Mouse (Mus musculus): ENCODE results near the gene Nck1. TPM values are rescaled to one million over a fixed set of nuclear protein-coding genes. Genes with fewer than 3 reads are reported as not detected.

Nck1 gene
- total and polyA plus RNA-seq, 2 experiments from 2014 or later = 14.8 to 45.6 TPM

DNA sequence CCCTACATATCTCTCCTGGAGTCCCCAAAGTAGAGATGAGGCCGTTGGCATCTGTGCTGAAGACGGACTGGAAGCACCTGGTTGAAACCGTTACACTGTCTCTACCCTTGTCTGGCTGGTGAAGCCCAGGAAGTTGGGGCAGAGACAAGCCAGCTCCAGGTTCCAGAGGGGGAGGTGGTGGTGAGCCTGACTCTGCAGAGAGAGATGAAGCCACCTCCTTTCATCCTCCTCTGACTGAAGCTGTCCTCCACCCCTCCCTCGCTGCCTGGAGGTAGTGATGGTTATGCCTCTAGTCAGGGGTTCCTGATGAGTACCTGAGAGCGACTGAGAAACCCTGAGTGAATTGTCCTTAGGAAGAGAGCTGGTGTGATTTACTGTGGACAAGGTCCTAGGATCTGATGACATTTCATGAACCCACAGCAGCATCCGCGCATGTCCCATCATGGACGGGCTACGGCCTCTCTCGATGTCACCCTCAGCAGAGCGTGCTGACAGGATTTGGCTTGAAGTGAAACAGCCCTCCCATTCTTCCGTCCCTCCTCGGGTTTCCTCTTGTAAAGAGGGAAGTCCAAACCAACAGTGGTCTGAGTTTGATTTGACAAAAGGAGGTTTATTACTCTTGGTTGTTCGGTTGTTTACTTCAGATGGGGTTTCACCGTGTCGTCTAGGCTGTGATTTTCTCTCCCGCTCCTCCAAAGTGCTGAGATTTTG is 87.8 kb downstream of the Nck1 start:
- no peaks in the 10 kb centered on the region for H3K27me3 ChIP-seq (ENCODE audit: insufficient read depth, low read length)
- no peak overlapping the region for H3K4me2 ChIP-seq (ENCODE audit: low read depth, low read length, poor library complexity, severe bottlenecking)
- 91% methylated on average over 17 of the region's 17 CpGs for WGBS
- H3K4me1 ChIP-seq (ENCODE audit: insufficient read depth, low read length) = no peaks in the 10 kb centered on the region
- H3K36me3 ChIP-seq (ENCODE audit: insufficient read depth, low read length) = no peaks in the 10 kb centered on the region
- H3K4me3 ChIP-seq (ENCODE audit: low read depth, low read length) = no peak overlapping the region
- DNase-seq (ENCODE audit: low spot score) = no peak
- TF ChIP-seq CTCF (IDR thresholded peaks at IDR 0.05) = no peak
- no peak overlapping the region for H3K9ac ChIP-seq (replicated peaks; ENCODE audit: low read length, poor library complexity, severe bottlenecking)
- no peaks in the 10 kb centered on the region for H3K9me3 ChIP-seq (ENCODE audit: low read length)
- no peak for ATAC-seq (ENCODE audit: low FRiP score)
- no peak overlapping the region for H3K27ac ChIP-seq (ENCODE audit: low read depth, low read length)

DNA sequence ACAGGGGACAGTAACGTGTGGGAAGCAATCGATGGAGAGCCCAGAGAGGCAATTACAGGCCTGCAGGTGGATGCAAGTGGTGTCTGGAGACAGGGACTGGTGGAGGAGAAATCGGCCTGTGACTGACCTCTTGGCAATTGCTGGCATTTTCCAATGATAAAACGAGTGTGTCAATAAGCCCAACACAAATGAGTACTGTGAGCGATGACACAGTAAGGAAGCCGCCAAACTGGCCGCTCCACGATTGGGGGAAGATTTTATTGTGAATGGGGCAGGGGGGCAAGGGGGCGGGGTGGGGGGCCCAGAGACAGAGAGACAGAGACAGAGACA is 91.3 kb downstream of the Nck1 start:
- no peak for DNase-seq (ENCODE audit: low spot score)
- Histone ChIP-seq H3K27ac (ENCODE audit: low read depth, low read length) (no peak overlapping the region), H3K36me3 (ENCODE audit: insufficient read depth, low read length) (no peaks in the 10 kb centered on the region), H3K4me2 (ENCODE audit: low read depth, low read length, poor library complexity, severe bottlenecking) (peak overlapping the region; percentile 57), H3K4me3 (ENCODE audit: low read depth, low read length) (peak overlapping the region; percentile 29), H3K4me1 (ENCODE audit: insufficient read depth, low read length) (no peaks in the 10 kb centered on the region), H3K9ac (replicated peaks; ENCODE audit: low read length, poor library complexity, severe bottlenecking) (0 out of 2 replicates have a peak overlapping the region, but pooled peaks have one; percentile 24), H3K9me3 (ENCODE audit: low read length) (no peaks in the 10 kb centered on the region), H3K27me3 (ENCODE audit: insufficient read depth, low read length) (no peaks in the 10 kb centered on the region)
- no peak for ATAC-seq (ENCODE audit: low FRiP score)
- WGBS = 19% methylated on average over 9 of the region's 9 CpGs
- TF ChIP-seq CTCF (IDR thresholded peaks at IDR 0.05) = no peak

DNA sequence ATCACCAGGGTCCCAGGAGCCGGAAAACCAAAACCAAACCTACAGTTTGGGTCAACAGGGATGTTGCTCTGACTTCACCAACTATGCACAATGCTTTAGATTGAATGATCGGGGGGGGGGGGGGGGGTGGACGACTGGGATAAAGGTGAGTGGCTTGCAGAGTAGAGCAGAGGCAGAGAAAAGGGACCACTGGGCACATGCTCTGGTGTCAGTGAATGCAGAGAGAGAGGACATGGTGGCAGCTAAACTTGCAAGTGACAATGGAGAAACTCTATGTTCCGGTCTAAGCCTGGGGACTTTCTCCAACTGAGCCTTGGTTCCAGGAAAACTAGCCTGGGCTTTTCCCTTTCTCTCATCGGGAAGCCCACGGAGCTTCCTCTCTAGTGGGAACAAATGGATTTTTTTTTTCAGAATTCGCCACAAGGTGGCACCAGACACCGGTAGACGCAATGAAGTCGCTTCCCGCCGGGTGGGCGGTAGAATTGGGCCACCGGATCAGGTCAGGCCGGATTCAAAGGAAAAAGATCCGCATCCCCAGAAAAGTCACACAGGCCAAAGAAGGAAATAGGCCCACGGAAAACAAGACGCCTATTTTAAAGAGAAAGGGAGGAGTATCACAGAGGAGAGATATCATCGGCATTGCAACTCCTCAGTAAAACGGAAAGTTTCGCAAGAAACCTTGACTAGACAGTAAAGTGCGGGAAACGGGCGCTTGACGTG is 91.8 kb downstream of the Nck1 start:
- WGBS = 7% methylated on average over 25 of the region's 25 CpGs
- Histone ChIP-seq H3K27me3 (ENCODE audit: insufficient read depth, low read length) (no peaks in the 10 kb centered on the region), H3K9me3 (ENCODE audit: low read length) (no peaks in the 10 kb centered on the region), H3K9ac (replicated peaks; ENCODE audit: low read length, poor library complexity, severe bottlenecking) (0 out of 2 replicates have a peak overlapping the region, but pooled peaks have one; percentile 24), H3K4me1 (ENCODE audit: insufficient read depth, low read length) (no peaks in the 10 kb centered on the region), H3K36me3 (ENCODE audit: insufficient read depth, low read length) (no peaks in the 10 kb centered on the region), H3K27ac (ENCODE audit: low read depth, low read length) (no peak overlapping the region), H3K4me2 (ENCODE audit: low read depth, low read length, poor library complexity, severe bottlenecking) (peak overlapping the region; percentile 57), H3K4me3 (ENCODE audit: low read depth, low read length) (peak overlapping the region; percentile 29)
- DNase-seq (ENCODE audit: low spot score) = peak; percentile 90
- peak; percentile 87 for TF ChIP-seq CTCF (IDR thresholded peaks at IDR 0.05)
- ATAC-seq (ENCODE audit: low FRiP score) = no peak

DNA sequence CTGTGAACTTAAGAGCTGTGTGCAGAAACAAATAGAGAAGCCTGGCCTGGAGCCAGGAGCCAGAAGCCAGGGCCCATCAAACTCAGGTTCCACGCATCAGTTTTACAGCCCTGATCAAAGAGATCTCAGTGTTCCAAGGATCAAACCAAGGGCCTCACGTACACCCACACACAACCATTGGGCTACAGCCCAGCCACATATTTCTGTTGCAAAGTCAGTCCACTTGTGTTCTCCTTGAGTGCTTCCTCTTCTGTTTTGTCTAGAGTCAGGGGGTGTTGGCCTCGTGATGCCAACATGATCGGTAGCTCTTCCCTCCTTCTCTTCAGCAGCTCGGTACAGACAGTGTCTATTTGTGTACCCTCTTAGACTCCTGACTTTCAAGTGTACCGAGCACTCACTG is 93.5 kb downstream of the Nck1 start:
- WGBS = 65% methylated on average over 6 of the region's 6 CpGs

DNA sequence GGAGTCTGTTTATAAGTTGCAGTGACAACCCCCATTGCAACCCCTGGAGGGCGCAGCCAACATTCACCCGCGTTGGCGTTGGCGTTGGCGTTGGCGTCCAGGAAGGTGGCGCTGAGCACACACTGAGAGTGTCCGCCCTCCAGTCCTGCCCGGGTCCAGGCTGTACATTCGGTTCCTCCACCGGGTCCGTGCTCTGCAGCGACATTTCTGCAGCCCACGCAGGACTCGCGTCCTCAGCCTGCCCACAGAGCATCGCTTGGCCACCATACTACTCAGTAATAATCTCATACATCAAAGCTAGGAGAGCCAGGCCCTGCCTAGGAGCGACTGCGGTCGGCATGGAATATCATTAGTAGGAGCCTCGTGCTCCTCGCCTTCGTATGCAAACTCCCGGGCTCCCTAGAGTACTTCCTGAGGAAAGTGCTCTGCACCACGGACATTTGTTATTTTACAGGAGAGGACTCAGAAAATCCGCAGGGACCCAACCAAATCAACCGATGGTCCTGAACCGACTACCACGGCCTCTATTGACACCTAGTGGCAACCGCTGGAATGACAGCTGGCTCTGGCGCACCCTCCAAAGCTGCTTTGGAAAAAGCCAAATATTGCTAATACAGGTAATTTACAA is 99.8 kb downstream of the Nck1 start:
- H3K4me2 ChIP-seq (ENCODE audit: low read depth, low read length, poor library complexity, severe bottlenecking) = peak overlapping the region; percentile 81
- H3K27ac ChIP-seq (ENCODE audit: low read depth, low read length) = peak overlapping the region; percentile 63
- peak overlapping the region; percentile 44 for H3K9ac ChIP-seq (replicated peaks; ENCODE audit: low read length, poor library complexity, severe bottlenecking)
- WGBS = under 1% methylated on average over 32 of the region's 32 CpGs
- peak overlapping the region; percentile 42; the same call in 1 of the 2 replicates for H3K4me3 ChIP-seq (ENCODE audit: low read depth, low read length)
- ATAC-seq (ENCODE audit: low FRiP score) (peak; percentile 89), DNase-seq (ENCODE audit: low spot score) (peak; percentile 92)
- H3K4me1 ChIP-seq (ENCODE audit: insufficient read depth, low read length) = no peaks in the 10 kb centered on the region
- TF ChIP-seq CTCF (IDR thresholded peaks at IDR 0.05) = peak; percentile 93
- H3K9me3 ChIP-seq (ENCODE audit: low read length) = no peaks in the 10 kb centered on the region
- no peaks in the 10 kb centered on the region for H3K36me3 ChIP-seq (ENCODE audit: insufficient read depth, low read length)
- H3K27me3 ChIP-seq (ENCODE audit: insufficient read depth, low read length) = no peaks in the 10 kb centered on the region

More for the DNA sequence above, 93.5 kb downstream of the Nck1 start:
- H3K9ac ChIP-seq (replicated peaks; ENCODE audit: low read length, poor library complexity, severe bottlenecking) = no peak overlapping the region
- no peak overlapping the region for H3K4me3 ChIP-seq (ENCODE audit: low read depth, low read length)
- H3K27ac ChIP-seq (ENCODE audit: low read depth, low read length) = no peak overlapping the region
- DNase-seq (ENCODE audit: low spot score) (no peak), ATAC-seq (ENCODE audit: low FRiP score) (no peak)
- no peaks in the 10 kb centered on the region for H3K4me1 ChIP-seq (ENCODE audit: insufficient read depth, low read length)
- no peaks in the 10 kb centered on the region for H3K9me3 ChIP-seq (ENCODE audit: low read length)
- no peaks in the 10 kb centered on the region for H3K36me3 ChIP-seq (ENCODE audit: insufficient read depth, low read length)
- H3K4me2 ChIP-seq (ENCODE audit: low read depth, low read length, poor library complexity, severe bottlenecking) = no peak overlapping the region
- no peak for TF ChIP-seq CTCF (IDR thresholded peaks at IDR 0.05)
- H3K27me3 ChIP-seq (ENCODE audit: insufficient read depth, low read length) = no peaks in the 10 kb centered on the region

Other genes starting within 250 kb of the Nck1 start
- gene Il20rb, start 59.3 kb downstream of the Nck1 start, total RNA-seq (2014; rRNA removed) = 1.7 and 2.5 TPM in 2 replicates
- 0.99 and 1.1 TPM in 2 replicates for gene Il20rb, start 59.3 kb downstream of the Nck1 start, polyA plus RNA-seq (2015; fragmentation: Nextera tagmentation; extraction: Ambion mirVana)
- gene Slc35g2, start 25.0 kb upstream of the Nck1 start, total RNA-seq (2014; rRNA removed) = 20.1 and 24.8 TPM in 2 replicates
- 16.7 and 22.1 TPM in 2 replicates for gene Slc35g2, start 25.0 kb upstream of the Nck1 start, polyA plus RNA-seq (2015; fragmentation: Nextera tagmentation; extraction: Ambion mirVana)
- gene Stag1, start 51.7 kb upstream of the Nck1 start, total RNA-seq (2014; rRNA removed) = 31.0 and 43.6 TPM in 2 replicates
- gene Stag1, start 51.7 kb upstream of the Nck1 start, polyA plus RNA-seq (2015; fragmentation: Nextera tagmentation; extraction: Ambion mirVana) = 21.6 and 23.6 TPM in 2 replicates

All from midbrain, postnatal 0 days (tissue).